Mouse (Mus musculus) heart, embryonic 15.5 days (tissue): ENCODE measurements around the gene Tmem82. TPM values are rescaled to one million over a fixed set of nuclear protein-coding genes. Genes with fewer than 3 reads are reported as not detected.

ENCODE experiments used
- ATAC-seq: fragments of 200-750 bp; cut with Nextera tagmentation; replicated peaks from 2 replicates; pipeline ENCODE4 v1.8.0; 2017; ENCODE audit warnings: low read depth, moderate TSS enrichment; ENCODE audit not compliant: insufficient number of reproducible peaks, insufficient read depth, low FRiP score
- H3K27ac ChIP-seq: fragments of 300-500 bp; sonication (generic); 2 replicates; pipeline ENCODE4 v1.5.1; 2015; ENCODE audit warnings: mild to moderate bottlenecking, inconsistent platforms
- H3K27me3 ChIP-seq: fragments of 300-500 bp; sonication (generic); 2 replicates; pipeline ENCODE4 v1.6.1; 2015; ENCODE audit warnings: inconsistent platforms
- H3K36me3 ChIP-seq: fragments of 300-500 bp; sonication (generic); 2 replicates; pipeline ENCODE4 v1.6.1; 2015; ENCODE audit warnings: mild to moderate bottlenecking, inconsistent platforms
- H3K4me1 ChIP-seq: fragments of 300-500 bp; sonication (generic); replicated peaks from 2 replicates; pipeline ENCODE4 v1.6.1; 2015; ENCODE audit warnings: inconsistent platforms
- H3K4me2 ChIP-seq: fragments of 300-500 bp; sonication (generic); 2 replicates; pipeline ENCODE4 v1.6.1; 2015; ENCODE audit warnings: inconsistent platforms, mild to moderate bottlenecking, moderate library complexity
- H3K4me3 ChIP-seq: fragments of 300-500 bp; sonication (generic); 2 replicates; pipeline ENCODE4 v1.5.1; 2015; ENCODE audit warnings: mild to moderate bottlenecking, inconsistent platforms
- H3K9ac ChIP-seq: fragments of 300-500 bp; sonication (generic); 2 replicates; pipeline ENCODE4 v1.6.1; 2015; ENCODE audit warnings: mild to moderate bottlenecking, inconsistent platforms
- H3K9me3 ChIP-seq: fragments of 300-500 bp; sonication (generic); replicated peaks from 2 replicates; pipeline ENCODE4 v1.6.1; 2016; ENCODE audit warnings: inconsistent platforms
- WGBS: fragments of 180-500 bp; shearing (Covaris S2); methylation state at CpG from one replicate; pipeline ENCODE4 v1.1.7; 2015; ENCODE audit warnings: mixed read lengths; 5-methylcytosine and 5-hydroxymethylcytosine counted together
- polyA plus RNA-seq: library from polyadenylated mRNA; unstranded; fragments of >200 nt; fragmentation: Nextera tagmentation; extraction: Ambion mirVana; gene quantifications from 2 replicates; pipeline ENCODE4 v1.2.1, GENCODE M21; 2015

The Tmem82 gene
- polyA plus RNA-seq, 1 experiment from 2014 or later: 1.2 TPM

DNA sequence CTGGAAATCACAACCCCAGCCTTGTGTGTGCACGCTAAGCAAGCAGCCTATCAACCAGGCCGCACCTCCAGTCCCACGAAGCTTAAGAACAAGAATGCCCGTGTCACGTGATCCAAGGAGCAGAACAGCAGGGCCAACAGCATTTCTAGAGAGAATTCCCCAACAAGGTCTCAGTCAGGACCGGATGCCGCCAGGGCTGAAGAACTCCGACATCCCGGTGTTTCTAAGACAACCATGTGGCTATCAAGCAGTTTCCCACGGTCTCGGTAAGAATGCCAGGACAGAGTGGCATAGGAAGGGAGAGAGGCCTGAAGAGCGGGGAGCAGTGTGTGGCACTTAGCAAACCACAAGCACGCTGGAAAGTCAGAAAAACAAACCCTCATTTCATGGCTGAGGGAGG is 35.4 kb upstream of the Tmem82 start:
- Histone ChIP-seq H3K4me1 (peaks cover 46% of the 10 kb centered on the region), H3K36me3 (peaks cover 13% of the 10 kb centered on the region; the same call in 1 of the 2 replicates), H3K4me2 (no peak overlapping the region)

DNA sequence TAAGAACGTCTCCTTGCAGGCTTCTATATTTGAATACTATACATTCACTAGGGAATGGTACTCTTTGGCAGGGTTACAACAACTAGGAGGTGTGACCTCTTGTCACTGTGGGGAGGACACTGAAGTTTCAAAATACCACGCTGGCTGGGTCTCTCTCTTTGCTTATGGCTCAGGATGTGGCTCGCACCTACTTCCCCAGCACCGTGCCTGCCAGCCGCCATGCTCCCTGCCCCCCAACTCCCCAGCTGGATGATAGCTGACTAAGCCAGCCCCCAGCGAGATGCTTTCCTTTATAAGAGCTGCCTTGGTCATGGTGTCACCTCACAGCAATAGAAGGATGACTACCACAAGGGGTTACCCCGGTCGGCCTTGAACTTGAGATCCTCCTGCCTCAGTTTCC is 34.6 kb upstream of the Tmem82 start:
- 70% methylated on average over 8 of the region's 8 CpGs for WGBS
- H3K36me3 ChIP-seq: peaks cover 15% of the 10 kb centered on the region; the same call in 1 of the 2 replicates
- no peak overlapping the region for H3K4me2 ChIP-seq
- H3K4me3 ChIP-seq: no peak overlapping the region
- H3K9ac ChIP-seq: no peak overlapping the region
- no peaks in the 10 kb centered on the region for H3K9me3 ChIP-seq
- peaks cover 41% of the 10 kb centered on the region for H3K4me1 ChIP-seq
- ATAC-seq: no peak
- H3K27ac ChIP-seq: no peak overlapping the region
- H3K27me3 ChIP-seq: no peaks in the 10 kb centered on the region

More for the DNA sequence above, 35.4 kb upstream of the Tmem82 start:
- Histone ChIP-seq H3K9me3 (no peaks in the 10 kb centered on the region), H3K9ac (no peak overlapping the region), H3K27me3 (no peaks in the 10 kb centered on the region), H3K27ac (no peak overlapping the region), H3K4me3 (no peak overlapping the region)
- no peak for ATAC-seq
- 86% methylated on average over 13 of the region's 13 CpGs for WGBS

DNA sequence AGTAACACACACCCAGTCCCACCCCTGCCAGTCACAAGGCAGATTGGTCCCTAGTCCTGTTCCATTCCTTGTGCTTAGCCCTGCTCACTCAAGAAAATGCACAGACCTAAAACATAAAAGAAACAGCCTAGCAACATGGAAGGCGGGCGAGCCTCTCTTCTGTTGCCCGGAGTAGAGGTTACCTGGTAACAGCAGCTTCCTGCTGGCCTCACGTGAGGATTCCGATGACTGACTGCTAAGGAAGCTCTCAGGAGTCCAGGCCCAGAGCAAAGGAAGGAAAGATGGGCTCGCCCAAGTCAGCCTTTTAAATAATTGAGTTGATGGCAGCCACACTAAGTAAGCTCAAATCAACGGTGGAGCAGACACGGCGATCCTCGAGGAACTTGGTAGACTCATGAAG is 33.5 kb upstream of the Tmem82 start:
- Histone ChIP-seq H3K36me3 (peaks cover 7% of the 10 kb centered on the region; the same call in 1 of the 2 replicates), H3K4me3 (no peak overlapping the region), H3K9me3 (no peaks in the 10 kb centered on the region), H3K9ac (no peak overlapping the region), H3K27me3 (no peaks in the 10 kb centered on the region), H3K27ac (no peak overlapping the region), H3K4me2 (no peak overlapping the region), H3K4me1 (peaks cover 36% of the 10 kb centered on the region)
- ATAC-seq: no peak
- 90% methylated on average over 10 of the region's 10 CpGs for WGBS

DNA sequence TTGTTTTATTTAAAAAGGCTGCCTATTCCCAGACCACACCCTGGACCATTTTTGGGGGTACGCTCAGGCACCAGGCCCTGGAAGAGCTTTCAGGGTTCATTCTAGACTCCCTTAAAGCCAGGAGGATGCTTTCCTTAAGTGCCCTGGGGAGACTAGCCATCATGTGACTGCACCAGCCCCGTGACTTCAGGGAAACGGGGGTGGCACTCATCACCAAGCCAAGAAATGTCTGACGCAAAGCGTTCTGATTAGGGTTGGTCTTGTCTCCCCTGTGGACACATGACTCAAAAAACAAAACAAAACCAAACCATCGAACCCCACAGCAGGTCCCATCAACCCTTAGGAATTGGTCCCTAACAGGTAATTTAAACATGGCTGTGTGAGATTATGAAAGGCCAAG is 32.9 kb upstream of the Tmem82 start:
- Histone ChIP-seq H3K9me3 (no peaks in the 10 kb centered on the region), H3K4me2 (no peak overlapping the region), H3K27me3 (no peaks in the 10 kb centered on the region), H3K36me3 (peaks cover 7% of the 10 kb centered on the region; the same call in 1 of the 2 replicates), H3K4me3 (no peak overlapping the region), H3K9ac (no peak overlapping the region), H3K27ac (no peak overlapping the region), H3K4me1 (peaks cover 30% of the 10 kb centered on the region)
- ATAC-seq: no peak
- WGBS: 67% methylated on average over 6 of the region's 6 CpGs

DNA sequence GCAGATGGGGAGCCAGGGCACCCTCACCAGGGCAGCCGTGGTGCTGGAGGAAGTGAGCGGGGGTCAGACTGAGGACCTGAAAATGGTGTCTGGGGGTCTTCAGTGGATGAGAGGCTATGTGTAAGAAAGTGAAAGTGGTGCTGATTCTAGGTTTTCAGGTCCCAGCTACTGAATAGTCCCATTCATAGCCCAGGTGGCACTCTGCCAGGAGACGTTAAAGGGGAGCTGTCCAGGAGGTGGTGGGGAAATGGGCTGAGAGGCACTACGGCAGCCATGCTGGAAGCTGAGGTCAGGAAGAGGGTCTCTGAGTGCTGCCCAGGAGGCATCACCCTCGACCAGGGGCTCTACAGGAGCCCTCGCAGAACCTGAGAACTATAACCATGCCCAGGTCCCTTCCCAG is 30.8 kb upstream of the Tmem82 start:
- H3K4me2 ChIP-seq: no peak overlapping the region
- H3K9me3 ChIP-seq: no peaks in the 10 kb centered on the region
- H3K27me3 ChIP-seq: no peaks in the 10 kb centered on the region
- peaks cover 24% of the 10 kb centered on the region for H3K4me1 ChIP-seq
- WGBS: 58% methylated on average over 6 of the region's 6 CpGs
- no peak for ATAC-seq
- H3K9ac ChIP-seq: no peak overlapping the region
- H3K4me3 ChIP-seq: no peak overlapping the region
- H3K36me3 ChIP-seq: peaks cover 7% of the 10 kb centered on the region; the same call in 1 of the 2 replicates
- peak overlapping the region; percentile 3; the same call in 1 of the 2 replicates for H3K27ac ChIP-seq

DNA sequence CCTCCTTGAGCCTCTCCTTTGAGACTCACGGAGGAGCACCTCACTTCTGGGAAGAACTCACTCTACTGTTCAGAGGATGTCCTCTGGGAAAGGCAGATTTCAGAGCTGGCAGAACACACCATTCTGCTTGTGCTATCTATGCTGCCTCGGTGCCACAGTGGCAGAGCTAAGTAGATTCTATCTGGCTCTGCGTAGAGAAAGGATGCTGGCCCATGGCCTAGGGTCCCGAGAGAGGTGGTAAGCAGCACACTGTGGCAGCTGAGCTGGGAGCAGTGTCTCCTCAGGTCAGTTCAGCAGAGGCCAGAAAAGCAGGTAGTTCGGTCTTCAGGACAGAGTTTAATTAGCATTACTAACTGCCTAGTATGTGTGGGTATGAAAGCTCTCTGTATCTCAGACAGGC is 29.8 kb upstream of the Tmem82 start:
- H3K27me3 ChIP-seq: no peaks in the 10 kb centered on the region
- H3K27ac ChIP-seq: no peak overlapping the region
- WGBS: 79% methylated on average over 5 of the region's 5 CpGs
- H3K4me3 ChIP-seq: no peak overlapping the region
- no peak for ATAC-seq
- H3K4me1 ChIP-seq: peaks cover 26% of the 10 kb centered on the region
- peaks cover 2% of the 10 kb centered on the region; the same call in 1 of the 2 replicates for H3K36me3 ChIP-seq
- H3K4me2 ChIP-seq: no peak overlapping the region
- H3K9ac ChIP-seq: no peak overlapping the region
- H3K9me3 ChIP-seq: no peaks in the 10 kb centered on the region

DNA sequence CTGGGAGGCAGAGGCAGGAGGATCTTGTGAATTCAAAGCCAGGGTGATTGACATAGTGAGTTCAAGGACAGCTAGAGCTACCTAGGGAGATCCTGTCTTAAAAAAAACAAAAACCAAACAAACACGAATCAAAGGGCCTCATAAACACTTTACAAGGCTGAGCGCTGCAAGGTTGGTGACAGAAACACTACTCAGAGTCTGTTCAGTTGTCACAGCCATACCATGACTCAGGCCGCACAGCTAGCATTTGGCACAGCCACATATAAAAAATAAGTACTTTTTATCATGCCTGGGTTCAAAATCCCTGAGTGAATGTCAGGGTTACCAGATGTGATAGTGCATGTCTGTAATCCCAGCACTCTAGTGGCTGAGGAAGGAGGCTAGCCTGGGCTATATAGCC is 28.8 kb upstream of the Tmem82 start:
- Histone ChIP-seq H3K36me3 (peaks cover 3% of the 10 kb centered on the region), H3K4me1 (peaks cover 32% of the 10 kb centered on the region), H3K9ac (no peak overlapping the region), H3K4me3 (no peak overlapping the region), H3K9me3 (no peaks in the 10 kb centered on the region), H3K27me3 (no peaks in the 10 kb centered on the region), H3K4me2 (no peak overlapping the region), H3K27ac (no peak overlapping the region)
- ATAC-seq: no peak
- WGBS: 92% methylated on average over 3 of the region's 3 CpGs

DNA sequence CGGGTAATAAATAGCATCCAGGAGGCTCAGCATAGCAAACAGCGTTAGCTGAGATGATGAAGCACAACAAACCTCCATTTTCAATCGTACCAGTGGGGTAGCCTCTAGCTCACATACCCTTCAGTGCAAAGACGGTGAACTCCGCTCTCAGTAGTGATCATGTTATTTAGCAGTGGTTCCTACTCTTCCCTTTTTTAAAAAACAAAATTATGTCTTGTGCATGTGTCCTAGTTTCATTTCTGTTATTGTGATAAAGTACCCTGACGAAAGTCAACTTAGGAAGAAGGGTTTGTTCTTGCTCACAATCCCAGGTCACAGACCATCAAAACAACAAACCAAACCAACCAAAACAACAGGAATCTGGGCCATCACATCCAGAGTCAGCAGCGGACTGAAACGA is 27.6 kb upstream of the Tmem82 start:
- no peak overlapping the region for H3K9ac ChIP-seq
- H3K4me3 ChIP-seq: no peak overlapping the region
- H3K9me3 ChIP-seq: no peaks in the 10 kb centered on the region
- WGBS: 90% methylated on average over 8 of the region's 8 CpGs
- no peaks in the 10 kb centered on the region for H3K27me3 ChIP-seq
- no peak for ATAC-seq
- peaks cover 14% of the 10 kb centered on the region for H3K36me3 ChIP-seq
- no peak overlapping the region for H3K4me2 ChIP-seq
- no peak overlapping the region for H3K27ac ChIP-seq
- H3K4me1 ChIP-seq: peaks cover 44% of the 10 kb centered on the region

DNA sequence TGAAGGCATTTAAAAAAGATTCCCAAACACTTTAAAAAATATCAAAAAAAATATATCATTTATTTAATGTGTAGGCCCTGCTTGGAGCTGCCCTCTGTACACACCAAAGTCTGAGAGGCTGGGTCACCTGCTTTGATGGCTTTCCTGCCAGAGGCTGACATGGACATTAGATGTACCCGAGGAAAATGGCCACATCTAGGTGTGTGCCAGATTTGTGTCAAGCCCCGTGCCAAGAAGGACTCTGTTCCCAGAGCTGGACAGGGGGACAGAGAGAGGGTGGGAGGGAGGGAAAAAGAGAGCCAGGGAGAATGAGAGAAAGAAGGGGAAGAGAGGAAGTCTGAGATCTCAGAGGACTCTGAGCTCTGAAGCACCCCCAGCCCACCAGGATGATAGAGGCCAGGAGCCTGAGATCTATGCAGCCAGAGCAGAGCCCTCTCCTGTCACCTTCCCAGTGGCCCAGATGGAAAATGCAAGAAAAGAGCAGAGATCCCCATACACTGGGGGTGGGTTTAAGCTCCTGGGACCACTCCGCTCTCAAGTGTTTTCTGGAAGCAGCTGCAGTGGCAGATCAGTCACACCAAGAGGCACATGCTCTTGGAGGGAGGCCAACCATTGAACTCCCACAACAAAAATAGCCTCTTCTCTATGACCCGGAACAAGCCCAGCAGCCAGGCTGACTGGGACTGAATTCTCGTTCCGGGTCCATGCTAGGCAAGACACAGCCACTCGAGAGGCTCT is 24.9 kb upstream of the Tmem82 start:
- Histone ChIP-seq H3K9ac (peak overlapping the region; percentile 29; the same call in 1 of the 2 replicates), H3K36me3 (peaks cover 30% of the 10 kb centered on the region), H3K27ac (peak overlapping the region; percentile 98), H3K4me3 (no peak overlapping the region), H3K9me3 (no peaks in the 10 kb centered on the region), H3K4me1 (peaks cover 35% of the 10 kb centered on the region), H3K4me2 (peak overlapping the region; percentile 51), H3K27me3 (no peaks in the 10 kb centered on the region)
- peak; percentile 82 for ATAC-seq
- WGBS: 11% methylated on average over 7 of the region's 7 CpGs

DNA sequence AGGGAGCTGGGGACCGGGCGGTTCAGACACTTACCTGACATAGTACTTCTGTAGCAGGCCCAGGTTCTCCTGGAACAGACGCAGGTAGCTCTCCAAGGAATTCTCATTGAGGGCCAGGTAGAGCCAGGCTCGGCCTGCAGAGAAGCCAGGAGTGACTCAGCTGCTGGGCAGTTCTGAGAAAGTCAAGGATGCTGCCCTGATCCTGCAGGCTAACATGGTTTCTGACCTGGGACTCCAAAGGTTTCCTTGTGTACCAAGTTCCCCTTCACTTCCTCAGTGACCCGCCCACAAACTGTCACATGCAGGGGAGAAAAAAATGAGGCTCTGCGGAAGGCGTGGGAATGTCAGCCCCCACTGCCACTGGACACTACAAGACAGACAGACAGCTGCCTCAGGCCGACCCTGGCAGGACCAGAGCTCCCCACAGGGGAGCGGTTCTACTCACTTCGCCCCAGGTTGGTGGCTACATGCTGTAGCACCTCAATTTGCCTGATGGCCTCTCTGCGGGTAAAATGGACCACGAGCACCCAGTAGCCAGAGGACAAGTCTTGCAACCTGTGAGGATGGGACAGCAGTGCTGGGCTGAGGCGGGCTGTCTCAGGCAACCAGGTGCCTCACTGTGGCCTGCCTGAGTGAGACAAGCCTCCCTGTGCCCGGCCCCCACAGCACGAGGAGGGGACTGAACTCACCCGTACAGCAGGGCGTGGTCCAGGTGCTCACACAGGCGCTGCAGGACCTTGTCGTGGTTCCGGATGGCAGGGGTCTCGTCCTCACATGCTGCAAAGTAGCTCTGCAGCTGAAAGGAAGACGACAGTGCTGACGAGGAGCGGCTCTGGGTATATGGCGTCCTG is 23.8 kb upstream of the Tmem82 start:
- H3K4me1 ChIP-seq: peaks cover 35% of the 10 kb centered on the region
- WGBS: 83% methylated on average over 25 of the region's 25 CpGs
- no peak overlapping the region for H3K4me3 ChIP-seq
- 0 out of 2 replicates have a peak overlapping the region, but pooled peaks have one; percentile 22 for H3K9ac ChIP-seq
- H3K27ac ChIP-seq: peak overlapping the region; percentile 98
- H3K27me3 ChIP-seq: no peaks in the 10 kb centered on the region
- peaks cover 41% of the 10 kb centered on the region for H3K36me3 ChIP-seq
- no peaks in the 10 kb centered on the region for H3K9me3 ChIP-seq
- no peak overlapping the region; the same call in 1 of the 2 replicates for H3K4me2 ChIP-seq
- ATAC-seq: no peak

DNA sequence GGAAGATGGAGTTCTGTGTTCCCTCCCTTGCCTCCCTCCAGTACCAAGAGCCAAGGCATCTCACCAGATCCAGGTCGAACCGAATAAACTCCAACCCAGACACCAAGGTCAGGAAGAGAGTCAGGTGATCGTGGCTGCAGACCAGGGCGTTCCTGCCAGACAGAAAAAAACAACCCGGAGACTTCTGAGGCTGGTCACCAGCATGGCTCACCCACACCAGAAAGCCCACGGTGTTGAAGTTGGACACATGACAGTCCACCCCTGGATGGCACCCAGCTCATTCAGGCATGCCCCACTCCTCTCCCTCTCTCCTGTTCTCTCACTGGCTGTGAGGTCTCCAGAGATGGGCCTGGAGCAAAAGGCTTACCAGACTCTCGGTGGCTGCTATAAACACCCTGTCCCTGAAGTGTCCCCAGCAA is 22.9 kb upstream of the Tmem82 start:
- no peak overlapping the region for H3K9ac ChIP-seq
- ATAC-seq: no peak
- peaks cover 50% of the 10 kb centered on the region for H3K36me3 ChIP-seq

More for the DNA sequence above, 22.9 kb upstream of the Tmem82 start:
- Histone ChIP-seq H3K4me1 (peaks cover 35% of the 10 kb centered on the region), H3K4me2 (no peak overlapping the region), H3K27me3 (no peaks in the 10 kb centered on the region), H3K27ac (peak overlapping the region; percentile 98), H3K9me3 (no peaks in the 10 kb centered on the region), H3K4me3 (no peak overlapping the region)
- WGBS: 67% methylated on average over 7 of the region's 7 CpGs
